Mouse (Mus musculus) monocyte, adult 5-6 weeks (primary cell): ENCODE data around the gene Lrp1. TPM values are rescaled to one million over a fixed set of nuclear protein-coding genes. Genes with fewer than 3 reads are reported as not detected.
A peak's percentile ranks its signal among the peaks of the same experiment; 100 is the strongest.

Experiments used
- ATAC-seq: fragments of 153-309, 156-312 bp; replicated peaks from 2 replicates; pipeline ENCODE4 v1.8.0; 2017; ENCODE audit warnings: mild to moderate bottlenecking; ENCODE audit not compliant: low TSS enrichment, insufficient number of reproducible peaks, severe bottlenecking, poor library complexity, low FRiP score
- total RNA-seq: library from RNA; stranded (forward); fragments of 200-1000, 200-491, 200-594 nt; gene quantifications from 3 replicates; pipeline ENCODE4 v1.2.3, GENCODE M21; 2017

The Lrp1 gene
- total RNA-seq, 1 experiment from 2014 or later = 171 TPM

GRCm38 (mm10) chr10:127654970-127655579 is 34.1 kb upstream of the Lrp1 start:
- peak; percentile 33; the same call in 1 of the 2 replicates for ATAC-seq

- no peak for ATAC-seq
These were observed 32.1 kb upstream of the Lrp1 start for GRCm38 (mm10) chr10:127652906-127653638.

GRCm38 (mm10) chr10:127645791-127646190 is 24.8 kb upstream of the Lrp1 start:
- ATAC-seq = no peak

DNA sequence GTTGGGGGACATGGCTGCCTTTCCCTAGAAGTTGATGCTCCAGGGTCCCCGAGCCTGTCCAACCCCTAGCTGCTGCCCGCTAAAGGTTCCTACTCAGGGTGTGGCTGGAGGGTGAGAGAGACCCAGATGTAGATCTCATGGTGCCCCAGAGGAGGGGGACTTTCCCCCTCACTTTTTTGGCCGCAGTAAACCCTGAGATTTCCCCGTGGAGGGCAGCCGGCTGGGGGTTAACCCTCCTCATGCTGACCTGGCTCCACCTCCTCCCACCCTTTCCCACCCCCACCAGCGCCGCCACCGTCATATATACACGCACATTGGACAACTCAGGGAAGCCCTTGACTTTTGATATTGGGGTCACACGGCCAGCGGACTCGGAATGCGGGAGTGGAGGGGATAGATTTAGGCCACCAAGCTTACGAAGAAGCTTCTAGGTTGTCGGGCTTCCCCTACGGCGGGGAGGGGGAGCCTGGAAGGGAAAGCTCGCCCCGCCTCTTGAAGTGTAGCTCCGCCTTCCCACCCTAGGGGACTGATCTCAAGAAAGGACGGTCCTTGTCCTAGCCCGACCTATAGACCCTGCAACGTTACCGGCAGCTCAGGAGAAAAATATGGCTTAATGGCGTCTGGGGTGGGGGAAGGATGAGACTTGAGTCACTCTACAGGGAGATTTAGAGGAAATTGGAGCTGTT is 22.7 kb upstream of the Lrp1 start:
- ATAC-seq = peak; percentile 40; the same call in 1 of the 2 replicates

- peak; percentile 81 for ATAC-seq
These were observed 22.0 kb upstream of the Lrp1 start, which contains the start of gene Stat6 for GRCm38 (mm10) chr10:127642772-127643552. Gene Stat6 (plus strand): TSS chr10:127642986.

DNA sequence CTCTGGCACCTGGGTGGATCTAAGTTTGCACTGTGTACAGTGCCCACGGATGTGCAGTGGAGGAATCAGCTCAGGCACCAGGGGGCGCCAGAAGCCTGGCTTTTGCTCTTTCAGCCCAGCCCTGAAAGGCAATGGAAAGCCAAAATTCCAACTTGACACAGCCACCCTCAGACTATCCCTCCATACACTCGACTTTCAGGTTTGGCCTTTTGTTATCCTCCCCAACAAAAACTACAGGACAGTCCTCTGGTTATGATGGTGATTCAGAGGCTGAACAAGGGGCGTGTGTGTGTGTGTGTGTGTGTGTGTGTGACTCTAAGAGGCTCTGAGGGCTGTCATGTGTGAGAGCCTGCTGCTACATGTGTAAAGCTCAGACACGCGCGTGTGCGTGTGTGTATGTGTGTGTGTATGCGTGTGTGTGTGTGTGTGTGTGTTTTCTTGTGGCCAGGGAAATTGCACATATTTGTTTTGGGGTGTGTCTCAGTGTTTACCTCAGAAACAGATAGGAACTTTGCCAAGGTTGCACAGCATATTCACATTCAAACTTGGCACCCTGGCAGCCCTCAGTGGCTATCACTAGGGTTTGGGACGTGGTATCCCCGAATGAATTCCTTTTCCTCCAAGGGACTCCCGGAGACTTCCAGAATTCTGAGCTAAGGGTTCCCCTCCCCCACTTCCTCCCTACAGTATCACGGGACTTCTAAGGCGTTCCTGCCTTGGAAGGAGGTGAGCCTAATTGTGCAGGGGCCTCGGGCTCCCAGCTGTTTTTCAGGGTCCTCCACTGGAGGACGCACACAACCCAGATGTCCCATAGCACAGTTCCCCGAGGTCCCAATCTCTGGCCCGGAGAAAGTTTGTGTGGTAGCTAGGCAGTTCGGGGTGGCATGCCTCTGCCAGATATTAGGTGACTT is 21.2 kb upstream of the Lrp1 start:
- peak; percentile 42 for ATAC-seq

GRCm38 (mm10) chr10:127640421-127640820 is 19.5 kb upstream of the Lrp1 start:
- ATAC-seq = no peak

GRCm38 (mm10) chr10:127632668-127633271 is 11.8 kb upstream of the Lrp1 start:
- no peak for ATAC-seq

- ATAC-seq = peak; percentile 90
These were observed 10.6 kb upstream of the Lrp1 start for GRCm38 (mm10) chr10:127631261-127632214.

- 0 out of 2 replicates have a peak, but pooled peaks have one; percentile 36 for ATAC-seq
These were observed 5.5 kb upstream of the Lrp1 start for GRCm38 (mm10) chr10:127626433-127626832.

DNA sequence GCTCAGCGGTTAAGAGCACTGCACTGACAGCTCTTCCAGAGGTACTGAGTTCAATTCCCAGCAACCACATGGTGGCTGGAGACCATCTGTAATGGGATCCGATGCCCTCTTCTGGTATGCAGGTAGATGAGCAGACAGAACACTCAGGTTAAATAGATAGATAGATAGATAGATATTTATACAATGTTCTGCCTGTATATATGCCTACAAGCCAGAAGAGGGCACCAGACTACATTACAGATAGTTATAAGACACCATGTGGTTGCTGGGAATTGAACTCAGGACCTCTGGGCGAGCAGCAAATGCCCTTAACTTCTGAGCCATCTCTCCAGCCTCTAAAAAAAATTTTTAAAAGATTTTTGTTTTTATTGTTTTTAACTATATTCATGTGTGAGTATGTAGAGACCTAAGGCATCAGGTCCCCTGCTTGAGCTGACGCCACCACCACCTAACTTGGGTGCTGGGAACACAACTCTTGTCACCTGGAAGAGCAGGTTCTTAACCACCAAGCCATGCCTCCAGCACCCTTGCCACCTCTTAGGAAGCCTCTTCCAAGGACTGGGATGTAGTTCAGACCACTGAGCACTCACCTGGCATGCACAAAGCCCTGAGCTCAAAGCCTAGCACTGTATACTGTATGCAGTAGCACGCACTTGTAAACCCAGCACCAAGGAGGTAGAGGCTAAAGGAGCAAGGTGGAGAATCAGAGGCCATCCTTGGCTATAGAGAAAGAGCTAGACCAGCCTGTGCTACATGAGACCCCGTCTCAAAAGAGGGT is 2.7 kb upstream of the Lrp1 start:
- no peak for ATAC-seq

GRCm38 (mm10) chr10:127622661-127623060 is 1.7 kb upstream of the Lrp1 start:
- no peak for ATAC-seq

- peak; percentile 40 for ATAC-seq
These were observed 1.1 kb upstream of the Lrp1 start for GRCm38 (mm10) chr10:127622057-127622392.

GRCm38 (mm10) chr10:127621191-127622056 is 476 bp upstream of the Lrp1 start:
- peak; percentile 72 for ATAC-seq

DNA sequence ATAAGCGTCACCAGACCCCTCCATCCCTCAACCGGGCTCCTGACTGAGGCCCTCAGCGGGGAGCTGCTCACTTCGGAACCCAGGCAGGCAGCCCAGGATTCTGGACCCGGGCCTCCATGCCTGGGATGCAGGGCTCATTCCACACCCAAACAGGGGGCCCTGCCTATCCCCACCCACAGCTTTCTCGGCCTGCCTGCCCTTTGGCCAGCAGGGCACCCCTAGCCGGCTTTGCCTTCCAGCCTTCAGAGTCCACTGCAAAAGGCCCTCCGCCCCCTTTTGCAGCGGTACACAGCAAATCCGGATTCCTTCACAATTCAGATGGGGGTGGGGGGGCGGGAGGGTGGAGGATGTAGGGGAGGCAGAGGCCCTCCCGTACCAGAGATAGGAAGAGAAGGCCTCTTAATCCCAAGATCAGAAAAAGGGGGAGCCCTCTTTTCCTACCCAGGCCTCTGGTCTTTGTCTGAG is 975 bp downstream of the Lrp1 start:
- ATAC-seq = no peak
